Mouse (Mus musculus) intestine, embryonic 14.5 days (tissue): ENCODE data around the gene Cradd. TPM values are rescaled to one million over a fixed set of nuclear protein-coding genes. Genes with fewer than 3 reads are reported as not detected.

ENCODE experiments used
- ATAC-seq: fragments of 200-750 bp; cut with Nextera tagmentation; replicated peaks from 2 replicates; pipeline ENCODE4 v1.8.0; 2017; ENCODE audit warnings: low read depth, moderate number of reproducible peaks, moderate TSS enrichment, moderate library complexity; ENCODE audit not compliant: low FRiP score, low TSS enrichment
- DNase-seq: peaks from one replicate; pipeline ENCODE4 v3.0.0-alpha.2; 2018; ENCODE audit warnings: low spot score
- H3K27ac ChIP-seq: fragments of 300-500 bp; sonication (generic); 2 replicates; pipeline ENCODE4 v1.5.1; 2014; ENCODE audit warnings: low read depth, mild to moderate bottlenecking, control low read depth
- H3K27me3 ChIP-seq: fragments of 300-500 bp; sonication (generic); replicated peaks from 2 replicates; pipeline ENCODE4 v1.6.1; 2014; ENCODE audit warnings: low read length, control low read depth; ENCODE audit not compliant: control insufficient read depth, insufficient read depth
- H3K36me3 ChIP-seq: fragments of 300-500 bp; sonication (generic); 2 replicates; pipeline ENCODE4 v1.6.1; 2014; ENCODE audit warnings: low read length, control low read depth; ENCODE audit not compliant: control insufficient read depth, insufficient read depth
- H3K4me1 ChIP-seq: fragments of 300-500 bp; sonication (generic); replicated peaks from 2 replicates; pipeline ENCODE4 v1.6.1; 2014; ENCODE audit warnings: low read length, control low read depth, mixed read lengths; ENCODE audit not compliant: control insufficient read depth, insufficient read depth
- H3K4me2 ChIP-seq: fragments of 300-500 bp; sonication (generic); 2 replicates; pipeline ENCODE4 v1.6.1; 2014; ENCODE audit warnings: low read length
- H3K4me3 ChIP-seq: fragments of 300-500 bp; sonication (generic); 2 replicates; pipeline ENCODE4 v1.5.1; 2014; ENCODE audit warnings: low read depth, low read length, control low read depth, mixed read lengths
- H3K9ac ChIP-seq: fragments of 300-500 bp; sonication (generic); 2 replicates; pipeline ENCODE4 v1.6.1; 2014; ENCODE audit warnings: mild to moderate bottlenecking, low read length
- H3K9me3 ChIP-seq: fragments of 300-500 bp; sonication (generic); 2 replicates; pipeline ENCODE4 v1.6.1; 2016; ENCODE audit warnings: low read length, control low read depth; ENCODE audit not compliant: control insufficient read depth
- WGBS: fragments of 180-500 bp; shearing (Covaris S2); extraction: QIAGEN DNeasy Blood & Tissue Kit; methylation state at CpG from one replicate; pipeline ENCODE4 v1.1.7; 2014; 5-methylcytosine and 5-hydroxymethylcytosine counted together
- polyA plus RNA-seq: library from polyadenylated mRNA; unstranded; fragments of >200 nt; fragmentation: Nextera tagmentation; extraction: Ambion mirVana; gene quantifications from 2 replicates; pipeline ENCODE4 v1.2.1, GENCODE M21; 2014

Gene Cradd
- polyA plus RNA-seq, 1 experiment from 2014 or later = 13.6 TPM

DNA sequence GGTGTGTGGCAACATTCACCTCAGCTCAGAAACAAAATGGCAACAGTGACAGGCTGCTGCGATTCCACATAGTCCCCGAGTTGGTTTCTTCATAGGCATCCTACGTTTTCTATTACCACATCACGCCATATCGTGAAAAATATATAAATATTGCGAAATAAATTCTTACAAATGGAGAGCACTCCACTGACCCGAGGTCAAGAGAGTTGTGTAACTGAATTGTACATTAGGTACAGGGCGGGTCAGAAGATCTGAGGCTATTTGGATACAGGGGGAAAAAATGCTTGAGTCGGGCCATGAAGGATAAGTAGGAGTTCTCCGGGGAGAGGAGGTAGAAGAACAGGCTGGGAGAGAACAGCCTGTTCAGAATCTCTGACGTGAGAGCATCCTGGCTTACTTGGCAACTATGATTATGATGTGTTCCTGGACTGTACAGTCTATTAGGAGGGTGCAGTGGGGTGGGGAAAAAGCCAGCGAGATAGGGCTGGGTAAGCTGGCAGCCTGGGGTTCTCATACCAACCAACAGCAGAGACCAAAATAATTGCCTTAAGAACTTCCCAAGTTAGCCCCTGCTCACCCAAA, 37.4 kb upstream of the Cradd start:
- 88% methylated on average over 12 of the region's 12 CpGs for WGBS
- DNase-seq (no peak), ATAC-seq (no peak)
- Histone ChIP-seq H3K27me3 (no peaks in the 10 kb centered on the region), H3K4me1 (no peaks in the 10 kb centered on the region), H3K4me3 (no peak overlapping the region), H3K9ac (no peak overlapping the region), H3K36me3 (no peaks in the 10 kb centered on the region), H3K27ac (no peak overlapping the region), H3K4me2 (no peak overlapping the region), H3K9me3 (no peaks in the 10 kb centered on the region)

DNA sequence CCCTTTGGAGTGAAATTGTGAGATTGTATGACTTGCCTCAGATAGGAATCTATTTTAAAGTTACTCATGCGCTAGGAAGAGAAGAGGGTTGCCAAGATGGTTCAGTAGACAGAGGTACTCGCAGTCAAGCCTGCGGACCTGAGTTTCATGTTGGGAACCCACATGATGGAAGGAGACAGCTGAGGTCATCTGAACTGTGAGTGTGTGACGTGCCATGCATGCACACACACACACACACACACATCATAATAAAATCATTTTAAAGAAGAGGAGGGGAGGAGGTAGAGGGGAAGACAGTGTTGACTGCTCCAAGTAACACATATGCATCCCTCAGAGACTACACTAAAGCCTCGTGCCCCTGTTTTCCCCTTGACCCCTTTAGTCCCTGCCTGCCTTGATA, 36.1 kb upstream of the Cradd start:
- no peak overlapping the region for H3K4me2 ChIP-seq
- ATAC-seq = no peak
- H3K36me3 ChIP-seq = no peaks in the 10 kb centered on the region
- H3K4me1 ChIP-seq = no peaks in the 10 kb centered on the region
- H3K4me3 ChIP-seq = no peak overlapping the region
- no peak overlapping the region for H3K27ac ChIP-seq
- DNase-seq = no peak
- WGBS = 85% methylated on average over 5 of the region's 5 CpGs
- no peaks in the 10 kb centered on the region for H3K27me3 ChIP-seq
- no peaks in the 10 kb centered on the region for H3K9me3 ChIP-seq
- no peak overlapping the region for H3K9ac ChIP-seq

DNA sequence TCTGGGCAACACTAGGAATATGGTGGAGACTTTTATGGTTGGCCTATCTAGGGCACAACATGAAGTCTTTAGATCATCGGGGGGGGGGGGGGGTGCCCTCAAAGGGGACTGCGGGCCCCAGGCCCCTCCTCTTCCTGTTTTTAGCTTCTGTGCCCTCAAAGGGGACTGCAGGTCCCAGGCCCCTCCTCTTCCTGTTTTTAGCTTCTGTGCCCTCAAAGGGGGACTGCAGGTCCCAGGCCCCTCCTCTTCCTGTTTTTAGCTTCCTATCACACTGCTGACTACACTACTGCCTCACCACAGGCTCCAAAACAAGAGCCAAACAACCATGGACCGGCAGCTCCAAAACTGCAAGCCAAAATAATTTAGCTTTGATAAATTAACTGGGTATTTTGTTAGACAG, 33.8 kb upstream of the Cradd start:
- WGBS = 91% methylated on average over 3 of the region's 3 CpGs

DNA sequence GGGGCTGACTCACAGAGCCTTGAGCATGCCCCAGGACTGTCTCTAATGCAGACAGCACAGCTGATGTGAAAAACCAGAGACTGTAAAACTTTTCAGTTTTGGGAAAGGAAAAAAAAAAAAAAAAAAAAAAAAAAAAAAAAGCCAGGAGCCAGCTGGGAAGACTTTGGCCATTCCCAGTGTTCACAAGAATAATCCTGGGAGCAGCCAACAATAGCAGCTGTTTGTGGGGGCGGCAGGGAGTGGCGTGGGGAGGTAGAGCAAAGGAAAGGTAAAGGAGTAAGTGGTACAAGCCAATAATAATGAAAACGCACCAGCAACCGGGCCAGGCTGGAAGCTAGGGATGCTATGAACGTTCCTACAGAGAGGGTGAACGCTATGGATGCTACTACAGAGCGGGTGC, 32.8 kb upstream of the Cradd start:
- ATAC-seq (no peak), DNase-seq (no peak)
- no peaks in the 10 kb centered on the region for H3K9me3 ChIP-seq
- no peaks in the 10 kb centered on the region for H3K4me1 ChIP-seq
- WGBS = 84% methylated on average over 7 of the region's 7 CpGs
- H3K4me3 ChIP-seq = no peak overlapping the region
- H3K27me3 ChIP-seq = no peaks in the 10 kb centered on the region
- no peak overlapping the region for H3K9ac ChIP-seq
- no peak overlapping the region for H3K4me2 ChIP-seq
- H3K36me3 ChIP-seq = no peaks in the 10 kb centered on the region
- H3K27ac ChIP-seq = no peak overlapping the region

More for the DNA sequence above, 33.8 kb upstream of the Cradd start:
- Histone ChIP-seq H3K27me3 (no peaks in the 10 kb centered on the region), H3K4me1 (no peaks in the 10 kb centered on the region), H3K9me3 (no peaks in the 10 kb centered on the region), H3K36me3 (no peaks in the 10 kb centered on the region), H3K27ac (no peak overlapping the region), H3K4me2 (no peak overlapping the region), H3K4me3 (no peak overlapping the region), H3K9ac (no peak overlapping the region)
- DNase-seq (no peak), ATAC-seq (no peak)

DNA sequence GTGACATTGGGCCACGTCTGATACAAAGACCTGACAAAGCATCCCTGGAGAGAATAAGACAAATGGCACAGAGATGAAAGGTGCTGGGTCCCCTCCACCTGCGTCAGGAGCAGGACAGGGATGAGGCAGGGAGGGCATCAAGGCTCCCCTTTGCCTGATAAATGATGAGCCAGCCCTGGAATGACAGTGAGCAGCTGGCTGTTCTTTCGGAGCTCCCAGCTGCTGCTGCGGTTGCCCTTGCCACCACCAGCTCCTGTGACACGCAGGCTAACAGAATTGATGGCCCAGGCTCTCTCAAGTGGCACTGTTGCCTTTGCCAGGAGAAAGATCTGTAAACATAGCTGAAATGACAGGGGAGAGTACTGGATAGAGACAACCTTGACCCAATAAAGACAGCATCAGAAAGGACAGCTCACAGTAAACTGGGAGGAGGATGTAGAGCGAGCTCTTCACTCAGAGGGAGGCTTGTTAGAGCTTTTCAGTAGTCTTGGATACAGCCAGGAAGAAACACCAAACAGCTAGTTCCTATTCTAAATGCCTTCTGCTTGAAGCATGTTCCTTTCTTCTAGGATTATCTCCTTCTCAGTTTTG, 31.8 kb upstream of the Cradd start:
- DNase-seq = no peak
- Histone ChIP-seq H3K36me3 (no peaks in the 10 kb centered on the region), H3K9me3 (no peaks in the 10 kb centered on the region), H3K27ac (no peak overlapping the region), H3K9ac (no peak overlapping the region), H3K4me3 (no peak overlapping the region), H3K4me2 (no peak overlapping the region), H3K27me3 (no peaks in the 10 kb centered on the region), H3K4me1 (no peaks in the 10 kb centered on the region)
- ATAC-seq = no peak
- 28% methylated on average over 6 of the region's 6 CpGs for WGBS

DNA sequence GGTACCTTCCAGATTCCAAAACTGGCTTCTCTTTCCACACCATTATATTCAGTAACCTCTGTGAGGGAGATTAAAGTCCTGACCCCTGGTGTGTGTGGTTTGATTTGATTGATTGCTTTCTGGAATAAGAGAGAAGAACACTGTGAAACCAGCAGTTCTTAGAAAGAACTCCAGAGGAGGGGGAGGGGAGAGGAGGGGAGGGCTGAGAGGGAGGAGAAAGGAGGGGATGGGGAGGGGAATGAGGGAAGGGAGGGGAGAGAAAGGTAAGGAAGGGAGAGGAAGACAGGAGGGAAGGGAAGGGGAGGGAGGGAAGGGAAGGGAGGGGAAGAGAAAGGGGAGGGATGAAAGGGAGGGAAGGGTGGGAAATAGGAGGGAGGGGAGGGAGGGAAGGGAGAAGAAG, 30.7 kb upstream of the Cradd start:
- ATAC-seq (no peak), DNase-seq (no peak)
- H3K27me3 ChIP-seq = no peaks in the 10 kb centered on the region
- no peak overlapping the region for H3K4me3 ChIP-seq
- no peak overlapping the region for H3K9ac ChIP-seq
- H3K4me1 ChIP-seq = no peaks in the 10 kb centered on the region
- no peak overlapping the region for H3K27ac ChIP-seq
- H3K9me3 ChIP-seq = no peaks in the 10 kb centered on the region
- no peak overlapping the region for H3K4me2 ChIP-seq
- H3K36me3 ChIP-seq = no peaks in the 10 kb centered on the region

DNA sequence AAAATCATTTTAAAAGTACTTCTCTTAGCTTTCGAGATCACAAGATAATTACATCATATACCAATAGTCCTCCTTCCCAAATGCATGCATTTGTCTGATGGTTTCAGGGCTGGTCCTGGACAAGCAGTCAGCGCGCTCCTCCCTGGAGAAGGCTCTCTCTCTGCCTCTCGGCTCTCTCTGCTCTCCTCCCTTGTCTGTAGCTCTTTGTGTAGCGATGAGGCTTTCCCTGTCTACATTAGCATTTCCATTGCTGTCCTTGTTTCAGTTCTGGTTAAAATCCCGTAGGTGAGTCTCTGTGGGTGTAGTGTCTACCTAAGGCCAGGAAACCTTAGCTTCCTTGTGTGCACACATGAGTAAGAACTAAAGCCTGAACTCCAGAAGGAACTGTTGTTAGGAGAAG, 30.1 kb upstream of the Cradd start:
- Histone ChIP-seq H3K9me3 (no peaks in the 10 kb centered on the region), H3K27ac (no peak overlapping the region), H3K9ac (no peak overlapping the region), H3K4me3 (no peak overlapping the region), H3K27me3 (no peaks in the 10 kb centered on the region), H3K4me1 (no peaks in the 10 kb centered on the region), H3K36me3 (no peaks in the 10 kb centered on the region), H3K4me2 (no peak overlapping the region)
- 85% methylated on average over 6 of the region's 6 CpGs for WGBS
- no peak for DNase-seq
- ATAC-seq = no peak

DNA sequence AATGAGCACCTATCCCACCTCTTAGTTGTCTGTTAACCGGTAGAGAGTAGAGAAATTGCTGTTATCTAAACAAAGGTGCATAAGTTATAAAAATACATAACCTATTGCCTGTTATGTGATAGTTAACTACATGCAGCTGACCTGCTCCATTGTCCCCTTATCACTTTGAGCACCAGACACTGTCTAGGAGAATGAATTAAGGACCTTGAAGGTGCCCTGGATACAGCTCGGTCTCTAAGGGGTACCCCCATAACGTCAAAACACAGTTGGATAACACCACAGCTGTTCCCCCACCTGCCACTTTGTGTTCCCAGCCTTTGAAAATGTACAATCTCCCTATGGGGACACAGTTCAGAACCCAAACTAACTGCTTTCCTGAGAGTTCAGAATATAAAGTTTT, 24.5 kb upstream of the Cradd start:
- H3K4me2 ChIP-seq = no peak overlapping the region
- no peaks in the 10 kb centered on the region for H3K27me3 ChIP-seq
- DNase-seq (no peak), ATAC-seq (no peak)
- H3K27ac ChIP-seq = no peak overlapping the region
- WGBS = 67% methylated on average over 3 of the region's 3 CpGs
- H3K36me3 ChIP-seq = no peaks in the 10 kb centered on the region
- H3K4me1 ChIP-seq = no peaks in the 10 kb centered on the region
- H3K4me3 ChIP-seq = no peak overlapping the region
- no peak overlapping the region for H3K9ac ChIP-seq
- H3K9me3 ChIP-seq = no peaks in the 10 kb centered on the region

DNA sequence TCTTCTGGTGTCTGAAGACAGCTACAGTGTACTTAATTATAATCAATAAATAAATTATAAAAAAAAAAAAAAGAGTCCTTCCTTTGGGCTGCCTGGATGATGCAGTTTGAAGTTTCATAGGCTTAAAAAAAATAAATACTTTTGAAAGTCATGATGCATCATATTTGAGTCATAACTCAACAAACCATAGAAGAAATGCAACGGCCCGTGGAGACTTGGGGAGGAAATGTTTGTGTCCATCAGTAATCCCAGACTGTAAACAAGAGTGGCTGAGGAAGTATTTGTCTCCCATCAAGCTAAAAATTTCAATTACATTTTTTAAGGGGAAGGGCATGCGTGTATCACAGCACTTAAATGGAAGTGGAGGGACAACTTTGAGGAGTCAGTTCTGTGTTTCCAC, 23.8 kb upstream of the Cradd start:
- H3K4me3 ChIP-seq = no peak overlapping the region
- H3K4me2 ChIP-seq = no peak overlapping the region
- no peaks in the 10 kb centered on the region for H3K27me3 ChIP-seq
- H3K9ac ChIP-seq = no peak overlapping the region
- H3K27ac ChIP-seq = no peak overlapping the region
- no peaks in the 10 kb centered on the region for H3K4me1 ChIP-seq
- no peaks in the 10 kb centered on the region for H3K9me3 ChIP-seq
- WGBS = 72% methylated on average over 3 of the region's 3 CpGs
- no peak for DNase-seq
- no peak for ATAC-seq
- no peaks in the 10 kb centered on the region for H3K36me3 ChIP-seq
